Mouse (Mus musculus) telencephalon, adult 2 months (tissue): ENCODE measurements at regions not wholly inside any gene's neighbourhood (a gene's known extent, or its start where the extent isn't known, plus 50 kb on each side); places are given as distances from the start of the nearest gene placed in this dataset.
A peak's percentile ranks its signal among the peaks of the same experiment; 100 is the strongest.
"Not testable (repeated sequence)": the region's sequence is repeated elsewhere in the genome, so short reads cannot be mapped to it uniquely, and the experiment has no call there.

Experiments used
- DNase-seq: peaks from one replicate; pipeline ENCODE4 v3.0.0-alpha.2; 2011; ENCODE audit warnings: low read depth, low spot score

- DNase-seq: no peak
Measured at GRCm38 (mm10) chr13:75295818-75296217, 206.2 kb downstream of the Pcsk1 start.

- no peak for DNase-seq
Measured at GRCm38 (mm10) chr13:75319780-75320179, 230.2 kb downstream of the Pcsk1 start.

DNA sequence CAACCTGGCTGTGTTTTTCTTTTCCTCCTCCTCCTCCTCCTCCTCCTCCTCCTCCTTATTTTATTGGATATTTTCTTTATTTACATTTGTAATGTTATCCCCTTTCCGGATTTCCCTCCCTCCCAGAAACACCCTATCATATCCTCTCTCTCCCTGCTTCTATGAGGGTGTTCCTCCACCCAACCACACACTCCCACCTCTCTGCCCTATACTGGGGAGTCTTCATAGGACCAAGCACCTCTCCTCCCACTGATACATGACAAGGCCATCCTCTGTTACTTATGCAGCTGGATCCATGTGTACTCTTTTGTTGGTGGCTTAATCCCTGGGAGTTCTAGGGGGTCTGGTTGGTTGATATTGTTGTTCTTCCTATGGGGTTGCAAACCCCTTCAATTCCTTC is 230.6 kb downstream of the Pcsk1 start:
- DNase-seq: no peak

GRCm38 (mm10) chr13:75337054-75337453 is 247.4 kb downstream of the Pcsk1 start:
- no peak for DNase-seq

GRCm38 (mm10) chr13:75343422-75343821 is 253.8 kb downstream of the Pcsk1 start:
- no peak for DNase-seq

DNA sequence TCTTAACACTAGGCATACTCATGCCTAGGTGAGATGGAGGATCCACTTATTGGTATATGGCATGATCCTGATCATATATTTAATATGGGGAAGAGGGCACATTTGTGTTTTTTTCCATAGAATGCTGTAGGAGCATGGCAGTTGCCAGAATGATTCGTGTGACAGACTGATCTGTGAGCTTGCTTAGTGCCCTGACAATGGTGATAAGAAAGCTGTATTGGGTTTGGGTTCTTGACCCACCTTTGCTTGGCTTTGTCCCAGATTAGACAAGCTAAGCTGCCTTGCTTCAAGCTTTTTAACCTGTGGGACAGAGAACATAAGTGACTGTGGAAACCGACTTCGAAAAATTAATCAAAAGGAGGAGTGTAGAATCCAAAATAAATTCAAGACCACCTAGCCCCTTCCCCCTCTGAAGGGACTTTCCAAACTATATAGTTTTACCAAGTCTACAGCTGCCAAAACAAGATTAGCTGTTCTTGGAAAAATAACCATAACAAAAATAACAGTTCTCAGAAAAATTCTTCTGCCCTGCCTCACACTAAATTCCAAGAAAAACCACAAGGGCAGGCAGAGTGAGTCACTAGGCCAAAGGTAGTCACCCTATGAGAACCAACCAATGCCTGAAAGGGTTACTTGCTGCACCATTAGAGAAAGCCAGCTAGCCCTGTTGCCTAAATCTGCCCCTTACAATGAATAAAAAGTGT is 277.2 kb downstream of the Pcsk1 start:
- DNase-seq: no peak

DNA sequence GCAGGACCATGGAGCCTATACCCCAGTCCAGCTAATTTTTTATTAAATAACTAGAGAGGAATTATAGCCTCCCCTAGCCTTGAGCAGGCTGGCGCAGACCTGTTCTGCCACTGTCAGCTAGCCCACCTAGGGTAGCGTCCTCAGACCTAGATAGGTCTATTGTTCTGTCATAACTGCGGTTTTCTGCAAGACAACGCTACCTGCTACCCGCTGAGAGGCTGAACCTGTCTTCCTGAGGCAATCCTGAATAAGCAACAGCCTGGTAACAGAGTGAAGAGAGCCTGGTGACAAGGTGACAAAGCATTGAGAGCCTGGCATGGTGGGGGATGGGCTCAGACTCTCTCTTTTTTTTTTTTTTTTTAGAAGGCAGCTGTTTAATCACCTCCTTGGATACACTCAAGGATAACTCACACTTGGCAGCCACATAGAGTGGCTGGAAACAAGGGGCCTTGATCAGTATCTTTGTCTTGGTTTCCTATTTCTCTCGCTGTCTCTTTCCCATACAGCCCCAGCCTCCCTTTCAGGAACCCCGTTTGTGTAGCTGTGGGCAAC is 278.7 kb downstream of the Pcsk1 start:
- no peak for DNase-seq

DNA sequence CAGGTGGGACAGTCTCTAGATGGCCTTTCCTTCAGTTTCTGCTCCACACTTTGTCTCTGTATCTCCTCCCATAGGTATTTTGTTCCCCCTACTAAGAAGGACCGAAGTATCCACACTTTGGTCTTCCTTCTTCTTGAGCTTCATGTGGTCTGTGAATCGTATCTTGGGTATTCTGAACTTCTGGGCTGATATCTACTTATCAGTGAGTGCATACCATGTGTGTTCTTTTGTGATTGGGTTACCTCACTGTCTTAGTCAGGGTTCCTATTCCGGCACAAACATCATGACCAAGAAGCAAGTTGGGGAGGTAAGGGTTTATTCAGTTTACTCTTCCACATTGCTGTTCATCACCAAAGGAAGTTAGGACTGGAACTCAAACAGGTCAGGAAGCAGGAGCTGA is 287.5 kb downstream of the Pcsk1 start:
- not testable (repeated sequence) for DNase-seq

DNA sequence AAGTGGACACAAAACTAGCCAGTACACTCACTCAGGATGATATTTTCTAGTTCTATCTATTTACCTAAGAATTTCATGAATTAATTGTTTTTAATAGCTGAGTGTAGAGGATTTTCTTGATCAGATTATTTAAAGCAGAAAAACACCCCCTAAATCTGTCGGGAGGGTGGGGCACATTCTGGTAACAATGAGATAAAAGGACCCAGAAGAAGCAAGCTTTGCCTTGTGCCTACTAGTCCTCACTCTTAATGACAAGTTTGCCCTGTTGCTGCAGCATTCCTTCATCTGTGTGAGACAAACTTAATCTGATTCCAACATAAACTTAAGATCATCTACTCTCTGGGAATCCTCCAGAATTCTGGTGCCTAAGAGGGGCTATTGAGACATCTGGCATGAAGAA is 288.1 kb downstream of the Pcsk1 start:
- no peak for DNase-seq

GRCm38 (mm10) chr13:75384631-75385340 is 295.2 kb downstream of the Pcsk1 start:
- no peak for DNase-seq

DNA sequence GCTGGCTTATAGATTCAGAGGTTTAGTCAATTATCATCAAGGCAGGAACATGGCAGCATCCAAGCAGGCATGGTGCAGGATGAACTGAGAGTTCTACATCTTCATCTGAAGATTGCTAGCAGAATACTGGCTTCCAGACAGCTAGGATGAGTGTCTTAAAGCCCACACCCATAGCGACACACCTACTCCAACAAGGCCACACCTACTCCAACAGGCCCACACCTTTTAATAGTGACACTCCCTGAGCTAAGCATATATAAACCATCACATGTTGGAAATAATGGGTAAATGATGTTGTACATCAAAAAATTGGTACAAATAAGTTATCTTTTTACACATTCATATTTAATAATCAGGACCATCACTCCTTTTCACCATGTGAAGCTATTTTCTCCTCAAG is 299.6 kb downstream of the Pcsk1 start:
- no peak for DNase-seq

DNA sequence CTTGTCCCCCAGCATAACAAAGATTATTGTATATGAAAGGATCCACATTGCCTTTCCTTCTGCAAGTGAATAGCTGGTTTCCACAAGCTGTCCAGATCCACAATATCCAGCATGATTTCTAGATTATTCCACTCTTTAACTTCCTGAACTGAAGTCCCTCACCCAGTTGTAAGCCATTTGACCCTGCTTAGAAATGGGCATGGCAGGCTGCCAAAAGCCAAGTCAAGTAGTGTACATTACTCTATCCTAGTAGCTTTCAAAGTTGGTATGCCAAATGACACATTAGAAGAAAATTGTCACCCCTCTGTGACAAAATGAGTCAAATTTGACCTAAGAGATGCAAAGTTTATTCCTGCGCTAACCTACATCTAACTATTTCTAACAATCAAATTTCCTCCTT is 300.6 kb downstream of the Pcsk1 start:
- DNase-seq: no peak

DNA sequence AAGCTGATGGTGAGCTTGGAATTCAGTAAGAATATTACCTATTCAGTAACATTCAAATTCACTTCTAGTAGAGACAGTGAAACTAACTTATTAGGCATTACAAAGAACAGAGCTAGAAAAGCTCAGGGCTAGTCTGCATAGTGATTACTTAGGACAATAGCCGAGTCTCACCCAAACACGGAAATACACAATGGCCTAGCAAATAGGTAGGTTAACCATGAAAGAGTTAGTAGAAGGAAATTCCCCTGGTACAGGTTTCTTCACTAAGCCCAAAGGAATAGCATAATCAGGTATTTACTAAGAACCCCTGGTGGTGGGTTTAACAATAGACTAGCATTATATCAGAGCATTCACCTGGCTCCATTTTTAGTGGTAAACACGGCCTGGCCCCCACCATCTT is 306.7 kb upstream of the Ell2 start:
- not testable (repeated sequence) for DNase-seq

- peak; percentile 29 for DNase-seq
Measured at GRCm38 (mm10) chr13:75420726-75421125, 285.8 kb upstream of the Ell2 start.

- no peak for DNase-seq
Measured at GRCm38 (mm10) chr13:75426971-75427370, 279.6 kb upstream of the Ell2 start.

DNA sequence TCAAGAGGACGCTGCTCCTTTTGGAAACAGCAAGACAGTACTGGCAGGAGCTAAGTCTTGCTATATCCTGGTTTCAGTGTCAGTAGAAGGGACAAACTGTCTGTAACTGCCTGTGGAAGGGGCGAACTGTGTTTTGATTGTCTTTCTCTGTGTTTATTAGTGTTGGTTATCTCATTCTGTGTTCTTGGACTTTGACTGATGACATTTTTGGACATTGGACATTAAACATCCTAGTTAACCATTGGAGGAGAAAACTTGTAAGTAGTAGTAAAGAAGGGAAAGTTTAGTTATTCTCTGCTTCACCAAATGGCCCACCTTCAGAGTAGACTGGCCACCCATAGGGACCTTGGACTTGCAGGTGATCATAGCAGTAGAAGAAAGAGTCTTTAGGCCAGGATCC is 267.4 kb upstream of the Ell2 start:
- DNase-seq: no peak

DNA sequence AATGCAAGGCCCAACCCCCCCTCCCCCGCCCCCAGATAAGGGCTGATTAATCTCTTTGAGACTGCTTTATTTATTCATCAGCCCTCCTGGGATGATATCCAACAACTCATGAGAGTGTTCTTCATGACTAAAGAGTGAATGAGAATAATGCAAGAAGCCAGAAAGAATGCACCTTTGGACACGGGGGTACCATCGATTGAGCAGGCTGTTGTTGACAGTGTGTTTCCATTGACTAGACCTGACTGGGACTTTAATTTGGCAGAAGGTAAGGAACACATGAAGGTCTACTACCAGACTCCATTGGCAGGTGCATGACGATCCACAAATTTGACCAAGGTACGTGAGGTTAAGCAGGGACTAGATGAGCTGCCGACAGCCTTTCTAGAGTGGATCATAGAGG is 266.5 kb upstream of the Ell2 start:
- no peak for DNase-seq

DNA sequence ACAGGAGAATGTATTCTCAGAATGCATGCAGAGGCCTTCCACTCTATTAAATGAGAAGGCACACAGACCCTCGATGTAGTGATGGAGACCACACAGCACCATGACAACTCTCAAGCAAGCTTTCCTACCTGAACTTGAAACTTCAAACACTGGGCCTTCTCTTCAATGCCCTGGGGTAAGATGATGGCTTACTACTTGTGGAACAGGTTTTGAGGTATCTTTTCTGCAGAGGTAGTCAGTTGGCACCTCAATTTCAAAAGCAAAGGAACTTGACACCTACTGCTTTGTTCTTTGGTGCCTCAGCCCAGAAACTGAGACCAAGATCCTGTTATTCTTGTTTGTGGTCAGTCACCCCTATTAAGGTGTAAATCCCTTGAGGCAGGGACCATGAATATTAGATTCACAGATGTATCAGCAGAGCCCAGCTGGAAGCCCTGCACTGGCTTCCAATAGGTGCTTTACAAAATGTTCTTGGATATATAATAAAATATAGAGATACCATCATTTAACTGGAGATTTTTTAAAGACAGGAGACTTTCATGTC is 246.2 kb upstream of the Ell2 start:
- no peak for DNase-seq

DNA sequence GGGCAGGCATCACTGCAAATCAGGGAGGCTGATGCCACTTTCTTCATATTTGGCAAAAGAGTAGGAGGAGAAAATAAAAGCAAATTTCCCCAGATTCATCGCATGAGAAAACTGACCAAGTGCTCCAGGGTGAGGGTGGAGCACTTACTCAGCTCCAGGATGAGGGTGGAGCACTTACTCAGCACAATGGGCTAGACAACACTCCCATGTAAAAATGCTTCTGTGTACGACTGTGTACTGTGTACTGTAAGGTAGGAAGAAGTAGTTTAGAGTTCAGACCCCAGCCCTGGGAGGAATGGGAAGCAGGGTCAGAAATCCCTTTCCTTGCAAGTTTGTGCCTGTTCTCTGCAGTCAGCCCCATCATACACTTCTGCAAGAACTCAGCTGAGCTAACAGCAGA is 245.3 kb upstream of the Ell2 start:
- DNase-seq: no peak

- no peak for DNase-seq
Measured at GRCm38 (mm10) chr13:75467225-75467624, 239.3 kb upstream of the Ell2 start.

DNA sequence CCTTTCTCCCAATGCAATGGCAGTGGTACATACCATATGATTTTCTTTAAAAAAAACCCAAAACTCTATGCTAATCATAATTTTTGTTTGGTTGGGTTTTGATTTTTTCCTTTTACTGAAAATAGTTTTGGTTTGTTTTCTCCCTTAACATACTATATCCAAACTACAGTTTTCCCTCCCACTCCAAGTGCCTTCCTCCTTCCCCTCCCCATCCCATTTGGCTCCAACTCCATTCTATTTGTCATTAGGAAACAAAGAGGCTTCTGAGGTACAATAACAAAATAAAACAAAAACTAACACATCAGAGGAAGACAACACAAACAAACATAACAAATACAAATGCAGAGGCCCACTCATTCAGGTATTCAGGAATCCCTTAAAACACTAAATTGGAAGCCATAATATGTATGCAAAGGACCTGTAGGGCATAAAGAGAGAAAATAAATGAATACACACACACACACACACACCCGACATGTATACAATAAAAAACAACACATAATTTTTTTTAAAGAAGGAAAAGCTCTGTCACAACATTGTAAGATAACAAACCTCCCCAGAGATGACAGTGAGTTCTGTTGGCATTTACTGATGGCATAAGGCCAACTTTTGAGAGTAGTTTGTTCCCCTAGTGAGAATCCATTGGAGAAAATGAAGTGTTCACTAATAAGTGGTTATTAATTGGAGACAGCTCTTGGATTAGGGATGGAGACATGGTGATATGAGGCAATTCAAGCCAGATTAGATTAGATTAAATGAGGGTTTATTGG is 230.5 kb upstream of the Ell2 start:
- no peak for DNase-seq
